Mouse (Mus musculus): Measurements from ENCODE around the gene Gm45521.
"Not testable (repeated sequence)": the region's sequence is repeated elsewhere in the genome, so short reads cannot be mapped to it uniquely, and the experiment has no call there.

Gene Gm45521

GRCm38 (mm10) chr14:7999435-7999834, 42.3 kb downstream of the Gm45521 start:
- no peak for DNase-seq (ENCODE audit: low read depth, low spot score)

- no peak for DNase-seq (ENCODE audit: low read depth, low spot score)
These were observed 43.2 kb downstream of the Gm45521 start for GRCm38 (mm10) chr14:8000247-8000646.

GRCm38 (mm10) chr14:8000831-8001685, 44.0 kb downstream of the Gm45521 start:
- DNase-seq (ENCODE audit: low read depth, low spot score): no peak

GRCm38 (mm10) chr14:8002432-8003092, 45.5 kb downstream of the Gm45521 start, which contains the start of gene Abhd6:
Abhd6 (plus strand) TSS chr14:8002902.
- DNase-seq (ENCODE audit: low read depth, low spot score): no peak

DNA sequence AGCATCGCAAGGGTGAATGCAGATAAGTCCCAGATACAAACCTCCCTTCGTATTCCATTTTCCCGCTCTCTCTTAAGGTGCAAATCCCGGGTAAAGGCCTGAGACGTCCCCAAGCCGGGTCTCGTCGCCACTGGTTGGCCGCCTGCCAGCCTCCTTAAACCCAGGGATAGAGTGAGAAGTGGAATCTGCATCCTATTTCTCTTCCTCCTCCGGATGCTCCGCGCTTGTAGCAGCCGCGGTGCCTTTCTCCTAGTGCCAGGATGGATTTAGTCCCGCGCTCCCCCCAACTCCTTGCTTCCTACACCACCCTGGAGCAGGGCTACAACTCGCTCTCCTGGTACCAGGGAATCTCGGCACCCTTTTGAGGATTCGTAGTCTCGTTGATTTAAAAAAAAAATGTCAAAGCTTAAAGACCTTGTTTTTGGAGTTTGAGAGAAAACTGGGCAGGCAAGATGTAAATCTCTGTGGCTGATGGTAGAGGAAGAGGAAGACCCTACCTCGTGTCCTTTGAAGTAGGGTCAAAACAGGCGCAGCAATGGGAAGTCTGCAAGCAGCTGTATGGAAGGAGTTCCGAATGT, 46.1 kb downstream of the Gm45521 start:
- DNase-seq (ENCODE audit: low read depth, low spot score): no peak

DNA sequence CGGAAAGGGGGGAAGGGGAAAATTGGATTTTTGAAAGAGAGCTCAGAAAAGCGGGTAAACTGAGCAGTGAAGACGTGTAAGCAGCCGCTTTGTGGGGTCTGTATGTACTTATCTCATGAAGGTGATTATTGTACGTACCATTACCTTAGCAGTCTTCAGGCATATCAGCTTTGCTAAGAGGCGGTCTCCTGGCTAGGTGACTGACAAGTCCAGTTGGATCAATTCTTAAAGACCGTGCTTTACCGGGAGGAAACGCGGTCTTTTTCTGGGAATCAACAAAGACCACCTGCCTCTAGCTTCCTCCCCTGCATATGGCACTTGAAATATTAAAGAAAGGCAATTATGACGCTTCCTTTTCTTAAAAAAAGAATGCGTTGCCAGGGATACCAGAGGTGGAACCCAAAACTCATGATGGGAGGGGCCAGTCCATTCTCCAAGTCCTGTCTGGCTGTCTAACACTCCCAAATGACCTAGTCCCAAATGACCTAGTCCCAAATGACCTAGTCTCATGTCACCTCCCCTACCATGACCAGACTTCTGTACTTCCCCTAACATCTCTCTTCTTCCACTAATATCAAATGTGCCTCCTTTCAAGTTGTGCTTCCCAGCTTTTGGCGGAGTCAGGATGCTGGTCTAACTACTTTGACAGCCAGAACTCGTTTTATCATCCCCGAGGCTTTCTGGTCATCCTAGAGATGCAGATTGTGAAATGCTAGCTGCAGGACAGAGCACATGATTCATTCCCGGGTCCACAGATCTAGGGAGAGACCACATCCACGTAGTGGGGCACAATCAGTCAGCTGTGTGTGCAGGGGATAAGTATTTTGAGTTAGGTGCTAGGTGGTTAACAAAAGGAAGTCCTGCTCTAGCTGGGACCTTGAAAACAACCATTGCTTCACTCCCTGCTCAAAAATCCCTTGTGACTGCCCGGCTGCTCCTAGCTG, 46.9 kb downstream of the Gm45521 start:
- DNase-seq (ENCODE audit: low read depth, low spot score): no peak

DNA sequence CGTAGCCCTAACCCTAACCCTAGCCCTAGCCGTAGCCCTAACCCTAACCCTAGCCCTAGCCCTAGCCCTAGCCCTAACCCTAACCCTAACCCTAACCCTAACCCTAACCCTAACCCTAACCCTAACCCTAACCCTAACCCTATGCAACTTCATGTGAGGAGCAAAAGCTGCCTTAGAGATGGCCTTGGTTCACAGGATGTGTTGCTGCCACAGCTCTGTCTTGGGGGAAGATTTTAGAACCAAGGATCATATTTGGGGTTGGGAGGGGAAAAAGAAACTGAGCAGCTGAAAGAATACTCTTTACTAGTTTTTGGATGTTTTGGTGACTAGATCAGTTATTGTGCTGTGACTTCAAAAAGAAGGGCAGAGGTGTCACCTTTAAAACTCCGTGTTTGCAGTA, 49.0 kb downstream of the Gm45521 start:
- not testable (repeated sequence) for DNase-seq (ENCODE audit: low read depth, low spot score)

DNA sequence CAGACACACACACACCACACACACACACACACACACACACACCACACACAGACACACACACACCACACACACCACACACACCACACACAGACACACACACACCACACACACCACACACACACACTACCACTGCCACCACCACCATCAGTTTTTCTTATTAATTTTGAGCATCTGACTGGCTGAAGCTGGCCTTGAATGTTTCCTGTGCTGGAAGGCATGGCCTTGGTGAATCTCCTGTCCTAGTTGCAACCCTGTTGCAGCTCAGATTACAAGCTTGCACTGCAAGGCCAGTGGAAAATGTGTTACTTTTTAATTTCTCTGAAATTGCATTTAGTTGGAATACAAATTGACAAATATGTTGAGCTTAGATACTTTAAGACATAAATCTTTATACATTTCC, 50.0 kb downstream of the Gm45521 start:
- no peak for DNase-seq (ENCODE audit: low read depth, low spot score)

- DNase-seq (ENCODE audit: low read depth, low spot score): no peak
These were observed 50.4 kb downstream of the Gm45521 start for GRCm38 (mm10) chr14:8007486-8007885.

GRCm38 (mm10) chr14:8007923-8008322, 50.8 kb downstream of the Gm45521 start:
- DNase-seq (ENCODE audit: low read depth, low spot score): no peak

All from c-Kit-negative CD71-positive TER-119-positive erythroid progenitor cells, embryonic 14.5 days (primary cell).